Mouse (Mus musculus) retina, embryonic 14.5 days (tissue): Measurements from ENCODE around the gene Zfp566.

Source experiments
- DNase-seq: peaks from one replicate; pipeline ENCODE4 v3.0.0-alpha.2; 2015; ENCODE audit warnings: low spot score

The Zfp566 gene

DNA sequence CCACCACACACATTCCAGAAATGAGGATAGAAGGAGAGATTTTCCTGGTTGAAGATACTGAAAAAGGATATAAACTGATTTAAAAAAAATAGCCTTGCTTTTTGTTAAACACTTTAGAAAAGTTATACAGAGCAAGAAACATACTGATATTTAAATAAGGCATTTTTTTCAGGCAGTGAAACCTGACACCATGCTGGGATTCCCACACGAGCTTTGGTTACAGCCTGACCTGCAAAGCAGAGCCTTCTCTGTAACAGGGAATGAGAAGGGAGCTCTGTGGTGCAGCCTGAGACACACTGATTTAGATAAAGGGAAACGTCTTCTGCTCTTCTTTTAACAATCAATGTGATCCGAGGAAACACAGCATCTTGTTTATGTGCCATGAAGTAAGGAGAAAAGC is 36.7 kb downstream of the Zfp566 start:
- no peak for DNase-seq

DNA sequence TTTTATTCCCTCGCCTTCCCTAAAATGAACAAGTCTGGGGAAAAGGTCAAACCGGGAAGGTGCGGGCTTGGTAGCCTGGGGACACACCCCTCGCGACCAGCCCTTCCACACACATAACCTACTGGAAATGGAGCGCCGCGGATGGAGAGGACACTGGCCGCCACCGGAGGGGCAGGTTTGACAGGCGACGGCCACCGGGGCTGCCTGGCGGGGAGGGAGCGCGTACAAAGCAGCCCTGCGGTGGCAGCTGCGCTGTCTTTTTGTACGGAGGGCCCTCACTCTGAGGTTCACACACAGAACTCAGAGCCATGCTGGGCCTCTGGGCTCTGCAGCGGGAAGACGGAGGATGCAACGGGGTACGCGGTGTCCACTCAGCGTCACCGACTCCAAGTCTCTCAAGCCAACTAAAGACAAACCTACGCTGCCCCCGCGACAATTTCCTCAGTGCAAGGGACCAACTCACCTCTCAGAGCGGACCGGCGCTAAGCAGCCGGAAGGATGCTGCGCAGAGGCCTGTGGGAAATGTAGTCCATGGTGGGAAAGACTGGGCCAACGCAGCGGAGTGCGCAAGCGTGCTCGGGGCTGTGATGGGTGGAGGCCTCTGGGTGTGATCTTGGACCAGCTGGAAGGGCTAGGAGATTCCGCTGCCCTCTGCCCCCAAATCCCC is 39.3 kb downstream of the Zfp566 start, which contains the start of gene Zfp14:
Zfp14 (minus strand) TSS at position 499 of the 667 bp plus-strand sequence.
- peak; percentile 94 for DNase-seq

DNA sequence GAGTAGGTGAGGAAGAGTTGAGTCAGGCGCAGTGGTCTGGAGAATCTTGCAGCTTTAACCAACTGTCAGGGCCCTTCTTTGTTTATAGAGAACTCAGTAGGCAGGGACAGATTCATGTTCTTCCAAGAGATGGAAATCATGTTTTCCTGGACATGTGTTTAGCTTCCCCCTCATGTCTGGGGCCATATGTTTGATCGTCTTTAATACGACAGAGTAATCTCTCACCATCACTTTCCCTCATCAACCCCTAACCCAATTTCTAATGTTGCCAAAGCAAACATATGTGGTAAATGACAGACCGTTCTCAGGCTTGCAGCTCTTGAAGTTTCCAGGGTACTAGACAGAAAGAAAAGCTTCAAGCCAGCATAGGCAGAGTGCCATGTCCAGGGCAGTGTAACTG is 42.2 kb downstream of the Zfp566 start:
- no peak for DNase-seq

DNA sequence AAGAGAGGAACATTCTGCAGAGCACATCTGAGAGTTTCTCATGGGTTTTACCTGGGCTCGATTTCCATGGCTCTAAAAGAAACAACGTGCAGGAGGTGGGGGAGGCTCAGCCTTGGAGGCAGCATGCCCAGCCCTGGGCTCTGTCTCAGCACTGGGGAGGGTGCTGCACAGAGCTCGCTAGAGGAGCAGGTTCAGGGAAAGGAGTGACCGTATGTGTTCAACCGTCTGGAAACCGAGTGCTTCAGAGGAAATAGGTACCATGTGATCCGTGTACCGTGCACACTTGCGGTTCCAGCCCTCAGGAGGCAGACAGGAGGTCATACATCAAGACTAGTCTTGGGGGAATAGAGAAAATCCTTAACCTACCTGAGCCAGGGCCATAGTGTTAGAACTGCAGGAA is 46.0 kb downstream of the Zfp566 start:
- no peak for DNase-seq

DNA sequence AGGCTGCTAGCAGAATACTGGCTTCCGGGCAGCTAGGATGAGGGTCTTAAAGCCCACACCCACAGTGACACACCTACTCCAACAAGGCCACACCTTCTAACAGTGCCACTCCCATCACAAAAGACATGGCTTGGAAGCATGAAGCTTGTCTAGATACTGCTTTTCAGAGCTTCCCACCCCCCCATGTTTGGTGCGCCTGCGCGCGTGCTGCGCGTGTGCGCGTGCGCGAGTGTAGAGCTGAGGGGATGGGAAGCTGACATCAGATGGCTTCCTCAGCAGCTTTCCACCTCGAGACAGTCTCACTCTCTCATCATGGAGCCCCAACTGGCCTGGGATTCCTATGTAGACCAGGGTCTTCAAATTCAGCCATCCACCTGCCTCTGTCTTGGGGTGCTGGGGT is 56.0 kb downstream of the Zfp566 start:
- DNase-seq: no peak

DNA sequence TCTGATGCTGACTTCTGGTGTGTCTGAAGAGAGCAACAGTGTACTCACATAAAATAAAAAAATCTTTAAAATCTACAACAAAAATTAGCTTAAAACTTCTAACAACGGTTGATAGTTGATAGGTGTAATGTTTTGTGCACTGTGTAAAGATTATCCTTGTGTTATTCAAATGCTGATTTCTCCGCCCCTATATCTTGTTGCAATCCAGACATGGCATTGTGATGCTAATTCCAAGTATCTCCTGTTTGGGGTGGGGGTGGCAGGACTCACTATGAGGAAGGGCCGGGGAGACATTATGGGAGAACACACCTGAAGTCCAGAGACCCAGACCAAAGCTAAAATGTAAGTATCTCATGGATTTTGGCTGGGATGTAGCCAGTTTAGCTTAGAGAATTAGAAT is 58.9 kb downstream of the Zfp566 start:
- no peak for DNase-seq

DNA sequence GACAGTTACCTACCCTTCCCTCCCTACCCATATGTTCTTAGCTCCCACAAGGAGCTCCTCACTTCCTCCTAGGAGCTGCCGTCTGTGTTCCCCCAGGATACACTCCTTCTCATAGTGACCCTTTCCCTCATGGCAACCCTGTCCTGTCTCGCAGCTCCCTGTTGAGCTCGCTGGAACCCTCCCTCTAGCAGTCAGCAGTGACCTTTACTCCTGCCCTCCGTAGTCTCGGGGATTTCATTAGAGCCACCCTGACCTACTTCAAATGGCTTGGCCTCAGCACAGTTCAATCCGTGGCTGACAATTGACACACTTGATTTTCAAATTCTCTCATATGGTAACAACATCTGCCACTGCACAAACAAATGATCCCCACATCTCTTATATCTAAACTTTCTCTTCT is 59.6 kb downstream of the Zfp566 start:
- DNase-seq: peak; percentile 22

DNA sequence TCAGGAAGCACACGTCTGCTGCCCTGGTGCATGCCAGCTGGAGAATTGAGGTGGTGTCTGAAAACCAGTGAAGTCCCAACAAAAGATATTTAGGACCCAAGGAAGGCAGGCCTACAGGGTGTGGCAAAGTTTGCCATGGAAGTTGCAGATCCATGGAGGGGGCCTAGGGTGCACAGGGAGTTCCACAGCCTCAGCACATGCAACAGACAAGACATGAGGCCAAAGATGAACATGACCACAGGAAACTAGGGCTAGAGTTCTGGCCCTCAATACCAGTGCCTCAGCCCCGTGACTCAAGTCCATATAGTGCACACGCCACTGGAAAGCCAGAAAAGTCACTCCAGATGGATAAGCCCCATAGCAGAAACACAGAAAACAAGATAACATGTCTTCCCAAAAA is 61.8 kb downstream of the Zfp566 start:
- no peak for DNase-seq
